Mouse (Mus musculus) thymus, postnatal 10 days (tissue): ENCODE measurements at regions not wholly inside any gene's neighbourhood (a gene's known extent, or its start where the extent isn't known, plus 50 kb on each side); places are given as distances from the start of the nearest gene placed in this dataset.
"Not testable (repeated sequence)": the region's sequence is repeated elsewhere in the genome, so short reads cannot be mapped to it uniquely, and the experiment has no call there.

Experiments
- DNase-seq, 2 experiments: peaks; one replicate each; pipeline ENCODE4 v3.0.0; 2021; ENCODE audit warnings: low spot score in 2 of 2

DNA sequence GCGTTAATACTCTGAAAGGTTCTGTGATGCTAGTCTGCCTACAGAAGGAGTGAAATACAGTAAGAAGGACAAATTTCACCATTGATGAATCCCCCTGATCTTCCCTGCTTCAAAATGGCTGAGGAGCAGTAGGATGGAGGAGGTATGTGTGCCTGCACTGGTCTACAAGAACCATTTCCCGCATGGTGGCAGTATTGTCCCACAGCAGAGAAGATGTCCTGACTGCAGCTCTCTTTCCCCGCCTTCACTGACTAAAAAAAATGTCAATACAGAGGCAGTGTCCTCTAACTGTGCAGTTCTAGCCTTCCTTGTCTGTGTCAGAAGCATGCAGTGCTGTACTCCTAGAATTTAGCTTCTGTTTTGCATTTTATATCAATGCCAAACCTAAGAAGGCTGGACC lies 174.6 kb upstream of the Olfr1324 start:
- peak in 1 of 2 experiments; percentile 90 for DNase-seq

DNA sequence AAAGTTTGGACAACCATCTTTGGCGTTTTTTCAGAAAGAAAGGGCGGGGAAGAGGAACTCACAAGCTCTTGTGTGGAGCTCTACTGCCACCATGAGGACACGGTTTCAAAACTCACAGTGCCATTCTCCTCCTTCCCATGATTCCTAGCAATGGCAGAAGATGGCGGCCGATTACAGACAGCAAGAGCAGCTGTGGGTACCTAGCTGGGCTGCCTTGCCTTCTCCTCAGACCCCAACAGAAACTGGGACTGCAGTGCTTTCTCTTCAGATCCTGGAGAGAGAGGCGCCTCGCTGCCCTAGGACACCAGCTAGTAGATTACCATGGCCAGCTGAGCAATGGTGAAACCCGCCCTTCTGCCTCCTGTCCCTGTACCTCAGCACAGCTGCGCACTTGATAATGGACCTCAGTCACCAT lies 174.2 kb upstream of the Olfr1324 start:
- not testable (repeated sequence) for DNase-seq

DNA sequence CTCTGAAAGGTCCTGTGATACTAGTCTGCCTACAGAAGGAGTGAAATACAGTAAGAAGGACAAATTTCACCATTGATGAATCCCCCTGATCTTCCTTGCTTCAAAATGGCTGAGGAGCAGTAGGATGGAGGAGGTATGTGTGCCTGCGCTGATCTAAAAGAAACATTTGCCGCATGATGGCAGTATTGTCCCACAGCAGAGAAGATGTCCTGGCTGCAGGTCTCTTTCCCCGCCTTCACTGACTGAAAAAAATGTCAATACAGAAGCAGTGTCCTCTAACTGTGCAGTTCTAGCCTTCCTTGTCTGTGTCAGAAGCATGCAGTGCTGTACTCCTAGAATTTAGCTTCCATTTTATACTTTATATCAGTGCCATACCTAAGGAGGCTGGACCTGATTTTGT lies 172.0 kb upstream of the Olfr1324 start:
- peak in 1 of 2 experiments; percentile 75 for DNase-seq

DNA sequence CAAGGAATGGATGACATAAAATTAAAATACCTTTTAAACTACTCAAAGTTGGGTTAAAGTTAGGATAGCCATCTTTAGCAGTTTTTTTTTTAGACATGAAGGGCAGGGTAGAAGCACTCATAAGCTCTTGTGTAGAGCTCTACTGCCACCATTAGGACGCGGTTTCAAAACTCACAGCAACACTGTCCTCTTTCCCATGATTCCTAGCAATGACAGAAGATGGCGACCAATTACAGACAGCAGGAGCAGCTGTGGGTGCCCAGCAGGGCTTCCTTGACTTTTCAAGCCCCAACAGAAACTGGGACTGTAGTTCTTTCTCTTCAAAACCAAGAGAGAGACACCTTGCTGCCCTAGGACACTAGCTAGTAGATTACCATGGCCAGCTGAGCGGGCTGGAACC lies 171.5 kb upstream of the Olfr1324 start:
- peak in 1 of 2 experiments; percentile 67 for DNase-seq

DNA sequence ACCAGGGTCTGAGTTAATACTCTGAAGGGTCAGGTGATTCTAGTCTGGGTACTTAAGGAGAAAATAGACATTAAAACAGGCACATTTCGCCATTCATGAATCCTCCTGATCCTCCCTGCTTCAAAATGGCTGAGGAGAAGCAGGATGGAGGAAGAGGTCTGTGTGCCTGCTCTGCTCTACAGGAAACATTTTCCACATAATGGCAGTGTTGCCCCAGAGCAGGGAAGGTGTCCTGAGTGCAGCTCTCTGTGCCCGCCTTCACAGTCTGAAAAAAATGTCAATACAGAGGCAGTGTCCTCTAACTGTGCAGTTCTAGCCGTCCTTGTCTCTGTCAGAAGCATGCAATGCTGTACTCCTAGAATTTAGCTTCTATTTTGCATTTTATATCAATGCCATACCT lies 169.3 kb upstream of the Olfr1324 start:
- DNase-seq, result not testable (repeated sequence)

DNA sequence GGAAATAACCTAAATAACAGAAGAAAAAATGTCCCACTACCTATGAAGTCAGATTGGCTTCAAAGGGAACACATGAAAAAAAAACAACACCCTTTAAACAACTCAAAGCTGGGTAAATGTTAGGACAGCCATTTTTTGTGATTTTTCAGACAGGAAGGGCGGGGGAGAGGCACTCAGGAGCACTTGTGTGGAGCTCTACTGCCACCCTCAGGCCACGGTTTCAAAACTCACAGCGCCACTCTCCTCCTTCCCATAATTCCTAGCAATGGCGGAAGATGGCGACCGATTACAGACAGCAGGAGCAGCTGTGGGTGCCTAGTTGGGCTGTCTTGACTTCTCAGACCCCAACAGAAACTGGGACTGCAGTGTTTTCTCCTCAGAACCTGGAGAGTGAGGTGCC lies 168.8 kb upstream of the Olfr1324 start:
- peak in 1 of 2 experiments; percentile 58 for DNase-seq

DNA sequence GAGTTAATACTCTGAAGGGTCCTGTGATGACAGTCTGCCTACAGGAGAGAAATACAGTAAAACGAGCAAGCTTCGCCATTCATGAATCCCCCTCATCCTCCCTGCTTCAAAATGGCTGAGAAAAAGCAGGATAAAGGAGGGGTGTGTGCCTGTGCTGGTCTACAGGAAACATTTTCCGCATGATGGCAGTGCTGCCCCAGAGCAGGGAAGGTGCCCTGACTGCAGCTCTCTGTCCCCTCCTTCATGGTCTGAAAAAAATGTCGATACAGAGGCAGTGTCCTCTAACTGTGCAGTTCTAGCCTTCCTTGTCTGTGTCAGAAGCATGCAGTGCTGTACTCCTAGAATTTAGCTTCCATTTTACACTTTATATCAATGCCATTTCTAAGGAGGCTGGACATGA lies 166.7 kb upstream of the Olfr1324 start:
- DNase-seq, result not testable (repeated sequence)

- no peak for DNase-seq
Measured at GRCm38 (mm10) chrX:50591477-50591876, 163.2 kb upstream of the Olfr1324 start.

DNA sequence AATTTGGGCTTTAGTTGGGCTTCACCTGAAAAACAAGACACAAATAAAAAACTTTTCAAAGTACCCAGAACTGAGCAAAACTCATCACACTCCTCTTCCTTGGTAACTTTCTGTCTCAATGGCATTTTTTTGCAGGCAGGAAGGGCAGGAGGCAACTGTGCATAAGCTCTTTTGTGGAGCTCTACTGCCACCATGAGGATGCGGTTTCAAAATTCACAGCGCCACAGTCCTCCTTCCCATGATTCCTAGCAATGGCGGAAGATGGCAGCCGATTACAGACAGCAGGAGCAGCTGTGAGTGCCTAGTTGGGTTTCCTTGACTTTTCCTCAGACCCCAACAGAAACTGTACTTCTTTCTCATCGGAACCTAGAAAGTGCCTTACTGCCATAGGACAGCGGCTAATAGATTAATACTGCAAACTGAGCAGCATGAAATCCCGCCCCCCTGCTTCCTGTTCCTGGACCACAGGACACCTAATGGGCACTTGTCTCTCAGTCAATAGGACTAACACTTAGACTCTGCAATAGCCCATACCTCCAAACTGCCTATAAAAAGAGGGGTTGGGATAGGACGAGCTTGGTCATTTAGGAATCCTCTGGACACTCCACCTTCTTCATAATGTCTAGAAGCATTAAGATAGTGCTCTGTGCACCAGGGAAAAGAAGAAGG lies 162.5 kb upstream of the Olfr1324 start:
- no peak for DNase-seq

- DNase-seq, result no peak
Measured at GRCm38 (mm10) chrX:50588892-50589291, 160.6 kb upstream of the Olfr1324 start.

DNA sequence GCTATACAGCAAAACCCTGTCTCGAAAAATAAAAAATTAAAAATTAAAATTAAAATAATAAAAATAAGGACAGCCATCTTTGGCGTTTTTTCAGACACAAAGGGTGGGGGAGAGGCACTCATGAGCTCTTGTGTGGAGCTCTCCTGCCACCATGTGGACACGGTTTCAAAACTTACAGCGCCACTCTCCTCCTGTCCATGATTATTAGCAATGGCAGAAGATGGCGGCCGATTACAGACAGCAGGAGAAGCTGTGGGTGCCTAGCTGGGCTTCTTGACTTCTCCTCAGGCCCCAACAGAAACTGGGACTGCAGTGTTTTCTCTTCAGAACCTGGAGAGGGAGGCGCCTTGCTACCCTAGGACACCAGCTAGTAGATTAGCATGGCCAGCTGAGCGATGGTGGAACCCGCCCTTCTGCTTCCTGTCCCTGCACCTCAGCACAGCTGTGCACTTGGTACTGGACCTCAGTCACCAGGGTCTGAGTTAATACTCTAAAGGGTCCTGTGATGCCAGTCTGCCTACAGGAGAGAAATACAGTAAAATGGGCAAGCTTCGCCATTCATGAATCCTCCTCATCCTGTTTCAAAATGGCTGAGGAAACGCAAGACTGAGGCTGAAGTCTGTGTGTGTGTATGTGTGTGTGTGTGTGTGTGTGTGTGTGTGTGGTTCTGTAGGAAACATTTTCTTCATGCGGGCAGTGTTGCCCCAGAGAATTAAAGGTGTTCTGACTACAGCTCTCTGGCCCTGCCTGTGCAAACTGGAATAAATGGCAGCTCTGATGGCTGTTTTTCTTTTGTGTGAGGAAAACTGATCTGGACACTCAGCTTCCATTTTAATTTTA lies 155.7 kb upstream of the Olfr1324 start:
- DNase-seq, result no peak

DNA sequence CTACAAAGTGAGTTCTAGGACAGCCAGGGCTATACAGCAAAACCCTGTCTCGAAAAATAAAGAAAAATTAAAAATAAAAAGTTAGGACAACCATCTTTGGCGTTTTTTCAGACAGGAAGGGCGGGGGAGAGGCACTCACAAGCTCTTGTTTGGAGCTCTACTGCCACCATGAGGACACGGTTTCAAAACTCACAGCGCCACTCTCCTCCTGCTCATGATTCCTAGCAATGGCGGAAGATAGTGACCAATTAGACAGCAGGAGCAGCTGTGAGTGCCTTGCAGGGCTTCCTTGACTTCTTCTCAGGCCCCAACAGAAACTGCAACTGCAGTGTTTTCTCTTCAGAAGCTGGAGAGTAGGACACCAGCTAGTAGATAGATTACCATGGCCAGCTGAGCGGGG lies 151.9 kb upstream of the Olfr1324 start:
- peak in 1 of 2 experiments; percentile 46 for DNase-seq

- peak in 1 of 2 experiments; percentile 55 for DNase-seq
Measured at GRCm38 (mm10) chrX:50576824-50577223, 148.5 kb upstream of the Olfr1324 start.

- DNase-seq, result peak in 1 of 2 experiments; percentile 38
Measured at GRCm38 (mm10) chrX:50572191-50573095, 144.1 kb upstream of the Olfr1324 start.

GRCm38 (mm10) chrX:50569087-50569486 lies 140.8 kb upstream of the Olfr1324 start:
- DNase-seq, result peak in 1 of 2 experiments; percentile 37

DNA sequence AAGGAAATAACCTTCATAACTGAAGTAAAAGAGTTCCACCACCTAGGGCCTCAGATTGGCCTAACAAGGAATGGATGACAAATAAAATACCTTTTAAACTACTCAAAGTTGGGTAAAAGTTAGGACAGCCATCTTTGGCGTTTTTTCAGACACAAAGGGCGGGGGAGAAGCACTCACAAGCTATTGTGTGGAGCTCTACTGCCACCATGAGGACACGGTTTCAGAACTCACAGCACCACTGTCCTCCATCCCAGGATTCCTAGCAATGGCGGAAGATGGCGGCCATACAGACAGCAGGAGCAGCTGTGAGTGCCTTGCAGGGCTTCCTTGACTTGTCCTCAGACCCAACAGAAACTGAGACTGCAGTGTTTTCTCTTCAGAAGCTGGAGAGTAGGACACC lies 138.0 kb upstream of the Olfr1324 start:
- DNase-seq, result peak in 1 of 2 experiments; percentile 62

DNA sequence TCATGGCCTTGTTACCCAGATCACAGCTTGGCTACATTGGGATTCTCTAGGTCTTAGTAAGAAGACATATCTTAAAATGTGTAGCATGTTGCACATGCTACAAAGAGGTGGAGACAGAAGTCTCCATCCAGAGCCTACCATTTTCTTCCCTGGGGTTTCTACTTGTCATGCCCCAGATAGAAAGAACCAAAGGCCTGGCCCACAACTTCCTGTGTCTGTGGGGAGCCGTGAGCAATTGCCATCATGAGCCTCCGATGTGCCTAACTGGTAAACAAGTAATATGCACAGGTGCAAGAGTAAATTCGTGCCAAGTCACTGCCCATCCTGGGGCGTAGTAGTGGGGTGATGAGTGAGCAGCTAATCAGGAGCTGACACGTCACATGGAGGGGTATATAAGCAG lies 136.7 kb upstream of the Olfr1324 start:
- not testable (repeated sequence) for DNase-seq

GRCm38 (mm10) chrX:50560915-50561314 lies 132.6 kb upstream of the Olfr1324 start:
- DNase-seq, result no peak

DNA sequence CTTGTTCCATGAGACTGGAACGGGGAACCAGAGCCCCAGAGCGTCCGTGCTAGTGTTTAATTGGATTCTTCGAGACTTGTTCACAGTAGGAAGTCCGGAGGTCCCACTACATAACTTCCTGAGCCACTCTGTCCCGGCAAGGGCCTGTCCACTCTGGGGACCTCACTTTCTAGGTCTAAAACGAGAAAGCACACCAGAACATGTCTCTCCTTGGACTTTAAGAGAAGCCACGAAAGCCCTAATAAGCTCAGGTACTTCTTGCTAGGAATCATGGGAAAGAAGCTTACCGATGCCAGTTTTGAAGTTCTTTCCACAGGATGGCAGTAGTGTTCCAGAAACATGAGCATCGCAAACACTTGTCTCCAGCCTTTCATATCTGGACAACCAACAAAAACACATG lies 122.0 kb upstream of the Olfr1324 start:
- DNase-seq, result peak in 1 of 2 experiments; percentile 30

- peak in 1 of 2 experiments; percentile 50 for DNase-seq
Measured at GRCm38 (mm10) chrX:50549713-50550112, 121.4 kb upstream of the Olfr1324 start.

DNA sequence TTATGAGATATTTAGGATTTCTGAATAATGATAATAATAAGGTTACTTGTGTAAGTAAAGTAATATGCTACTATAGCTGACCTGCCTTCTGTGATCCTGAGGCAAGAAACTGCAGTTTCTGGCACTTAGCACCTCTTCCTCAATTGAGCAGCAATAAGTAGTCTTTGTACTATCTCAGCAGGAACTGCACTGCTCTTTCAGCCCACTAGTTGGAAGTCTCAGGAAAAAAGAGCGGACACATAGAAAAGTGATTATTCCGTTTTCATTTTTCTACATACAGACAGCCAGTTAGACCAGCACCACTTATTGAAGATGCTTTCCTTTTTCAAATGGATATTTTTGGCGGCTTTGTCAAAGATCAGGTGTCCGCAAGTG lies 109.5 kb upstream of the Olfr1324 start:
- not testable (repeated sequence) for DNase-seq
